Mouse (Mus musculus): ENCODE measurements around the gene Ebf1. TPM values are rescaled to one million over a fixed set of nuclear protein-coding genes. Genes with fewer than 3 reads are reported as not detected.

The Ebf1 gene
- 60.6 and 76.7 TPM in 2 replicates for polyA plus RNA-seq (2012; rRNA removed; ENCODE audit: low replicate concordance)

GRCm38 (mm10) chr11:44616788-44617712 is at the start of gene Ebf1:
Ebf1 (plus strand) TSS chr11:44617317.

Other genes starting within 250 kb of the Ebf1 start
- gene Il12b, start 217.3 kb upstream of the Ebf1 start, polyA plus RNA-seq (2012; rRNA removed; ENCODE audit: low replicate concordance) = 0.59 and 0.72 TPM in 2 replicates
- 7.2 and 17.7 TPM in 2 replicates for gene Ublcp1, start 146.8 kb upstream of the Ebf1 start, polyA plus RNA-seq (2012; rRNA removed; ENCODE audit: low replicate concordance)
- 87.3 and 341 TPM in 2 replicates for gene Rnf145, start 98.4 kb upstream of the Ebf1 start, polyA plus RNA-seq (2012; rRNA removed; ENCODE audit: low replicate concordance)